Mouse (Mus musculus) E14TG2a.4 (cell line): ENCODE results near the gene Cox15.

ENCODE experiments used
- H3K27me3 ChIP-seq: 2 replicates; pipeline ENCODE4 v1.6.1; 2014; ENCODE audit warnings: low read length, control low read depth; ENCODE audit not compliant: insufficient read depth
- H3K36me3 ChIP-seq: 2 replicates; pipeline ENCODE4 v1.6.1; 2014; ENCODE audit warnings: low read length, control low read depth; ENCODE audit not compliant: insufficient read depth
- H3K4me1 ChIP-seq: replicated peaks from 2 replicates; pipeline ENCODE4 v1.6.1; 2014; ENCODE audit warnings: low read depth, low read length, control low read depth
- H3K4me3 ChIP-seq: replicated peaks from 2 replicates; pipeline ENCODE4 v1.5.1; 2014; ENCODE audit warnings: mild to moderate bottlenecking, low read length
- H3K9me3 ChIP-seq: 2 replicates; pipeline ENCODE4 v1.6.1; 2014; ENCODE audit warnings: low read length, control low read depth
- CTCF ChIP-seq: conservative IDR thresholded peaks from 2 replicates; pipeline ENCODE4 v1.5.1; 2014; ENCODE audit warnings: low read length
- NANOG ChIP-seq: IDR thresholded peaks from 2 replicates; pipeline ENCODE4 v1.6.1; 2014; ENCODE audit warnings: borderline replicate concordance, low read length, mixed read lengths
- POU5F1 ChIP-seq: IDR thresholded peaks from 2 replicates; pipeline ENCODE4 v1.6.1; 2014; ENCODE audit warnings: low read length, borderline replicate concordance

Cox15 gene

DNA sequence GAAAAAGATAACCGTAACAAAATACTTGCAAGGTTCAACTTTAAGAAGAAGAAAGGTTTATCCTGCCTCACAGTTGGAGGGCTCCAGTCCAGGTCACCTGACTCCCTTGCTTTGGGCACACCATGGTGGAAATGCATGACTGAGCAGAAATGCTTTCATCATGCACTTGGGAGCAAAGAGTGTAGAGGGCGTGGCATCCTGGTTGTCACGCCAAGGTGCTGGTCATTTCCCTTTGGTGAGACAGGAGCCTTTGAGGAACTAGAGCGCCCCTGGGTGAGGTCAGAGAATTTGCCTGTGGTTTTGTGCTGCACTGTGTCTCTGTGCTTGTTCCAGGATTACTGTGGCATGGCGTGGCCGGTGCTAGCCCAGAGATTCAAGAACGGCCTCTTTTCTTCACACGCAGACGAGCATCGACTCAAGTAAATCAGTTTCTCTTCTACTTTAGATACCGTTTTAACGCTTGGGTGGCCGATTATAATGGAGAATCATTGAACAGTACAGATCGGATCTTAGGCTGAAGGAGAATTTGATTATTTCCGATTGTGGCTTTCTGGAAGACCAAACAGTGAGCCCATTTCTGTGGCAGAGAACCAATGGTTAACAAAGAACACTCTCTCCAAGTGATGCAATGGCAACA, 26.2 kb downstream of the Cox15 start:
- Histone ChIP-seq H3K9me3 (no peaks in the 10 kb centered on the region), H3K36me3 (peaks cover 19% of the 10 kb centered on the region), H3K4me3 (no peak overlapping the region), H3K27me3 (no peaks in the 10 kb centered on the region), H3K4me1 (peaks cover 53% of the 10 kb centered on the region)
- TF ChIP-seq POU5F1 (no peak), NANOG (no peak), CTCF (no peak)

DNA sequence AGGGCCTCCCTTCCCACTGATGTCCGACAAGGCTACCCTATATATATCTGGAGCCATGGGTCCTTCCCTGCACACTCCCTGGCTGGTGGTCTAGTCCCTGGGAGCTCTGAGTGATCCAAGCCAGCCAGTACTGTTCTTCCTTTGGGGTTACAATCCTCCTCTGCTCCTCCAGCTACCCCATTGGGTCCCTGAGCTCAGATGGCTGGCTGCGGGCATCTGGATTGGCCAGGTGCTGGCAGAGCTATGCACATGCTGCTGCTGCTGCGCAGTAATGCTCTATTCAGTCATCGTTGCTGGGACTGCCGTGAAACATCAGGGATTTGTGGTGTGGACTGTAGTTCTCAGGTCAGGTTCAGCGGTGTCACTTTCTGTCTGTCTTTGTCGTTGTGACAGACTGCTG, 28.0 kb downstream of the Cox15 start:
- no peaks in the 10 kb centered on the region for H3K27me3 ChIP-seq
- H3K36me3 ChIP-seq, result peaks cover 23% of the 10 kb centered on the region
- peaks cover 46% of the 10 kb centered on the region for H3K4me1 ChIP-seq
- H3K9me3 ChIP-seq, result no peaks in the 10 kb centered on the region
- TF ChIP-seq CTCF (no peak), POU5F1 (no peak), NANOG (no peak)
- H3K4me3 ChIP-seq, result peak overlapping the region; percentile 35; the same call in 1 of the 2 replicates

DNA sequence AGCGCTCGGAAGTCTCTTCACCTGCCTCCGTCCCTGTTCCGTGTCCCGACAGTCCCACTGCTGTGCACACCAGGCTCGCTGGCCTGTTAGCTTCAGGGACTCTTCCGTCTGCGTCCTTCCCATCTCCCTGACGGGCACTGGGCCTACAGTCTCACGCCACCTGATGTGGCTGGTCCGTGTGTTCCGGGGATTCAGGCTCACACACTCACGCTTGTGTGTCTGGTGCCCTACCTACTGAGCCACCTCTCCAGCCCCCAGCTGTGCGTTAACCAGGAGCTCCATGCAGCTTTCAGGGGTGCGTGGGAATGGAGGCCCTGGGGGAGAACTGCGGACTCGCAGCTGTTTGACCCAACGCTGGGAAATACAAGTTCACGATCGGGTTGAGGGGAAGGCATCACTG, 28.6 kb downstream of the Cox15 start:
- Histone ChIP-seq H3K9me3 (no peaks in the 10 kb centered on the region), H3K36me3 (peaks cover 23% of the 10 kb centered on the region), H3K27me3 (no peaks in the 10 kb centered on the region), H3K4me3 (no peak overlapping the region), H3K4me1 (peaks cover 40% of the 10 kb centered on the region)
- TF ChIP-seq NANOG, result no peak
- TF ChIP-seq POU5F1, result no peak
- no peak for TF ChIP-seq CTCF

- Histone ChIP-seq H3K4me1 (peaks cover 34% of the 10 kb centered on the region), H3K36me3 (peaks cover 23% of the 10 kb centered on the region), H3K27me3 (no peaks in the 10 kb centered on the region), H3K4me3 (no peak overlapping the region), H3K9me3 (no peaks in the 10 kb centered on the region)
- TF ChIP-seq POU5F1 (no peak), CTCF (no peak), NANOG (no peak)
Measured at GRCm38 (mm10) chr19:43723501-43723900, 29.3 kb downstream of the Cox15 start.

- TF ChIP-seq NANOG, result no peak
- no peak for TF ChIP-seq CTCF
- TF ChIP-seq POU5F1, result no peak
- Histone ChIP-seq H3K36me3 (peaks cover 23% of the 10 kb centered on the region), H3K9me3 (no peaks in the 10 kb centered on the region)
Measured at GRCm38 (mm10) chr19:43722891-43723290, 29.9 kb downstream of the Cox15 start.

GRCm38 (mm10) chr19:43720061-43720460, 32.7 kb downstream of the Cox15 start:
- Histone ChIP-seq H3K9me3 (no peaks in the 10 kb centered on the region), H3K4me3 (no peak overlapping the region), H3K27me3 (no peaks in the 10 kb centered on the region), H3K4me1 (peaks cover 13% of the 10 kb centered on the region), H3K36me3 (peaks cover 20% of the 10 kb centered on the region)
- TF ChIP-seq POU5F1 (no peak), CTCF (no peak), NANOG (no peak)

More at GRCm38 (mm10) chr19:43722891-43723290, 29.9 kb downstream of the Cox15 start:
- no peaks in the 10 kb centered on the region for H3K27me3 ChIP-seq
- peaks cover 28% of the 10 kb centered on the region for H3K4me1 ChIP-seq
- H3K4me3 ChIP-seq, result no peak overlapping the region

GRCm38 (mm10) chr19:43711971-43712370, 40.8 kb downstream of the Cox15 start:
- H3K36me3 ChIP-seq, result 0 out of 2 replicates have a peak, but pooled peaks cover 3% of the 10 kb centered on the region
- H3K4me1 ChIP-seq, result peaks cover 16% of the 10 kb centered on the region
- TF ChIP-seq NANOG, result no peak
- no peak for TF ChIP-seq POU5F1
- no peak for TF ChIP-seq CTCF
- H3K27me3 ChIP-seq, result no peaks in the 10 kb centered on the region
- no peaks in the 10 kb centered on the region for H3K9me3 ChIP-seq
- H3K4me3 ChIP-seq, result no peak overlapping the region

- H3K9me3 ChIP-seq, result no peaks in the 10 kb centered on the region
- TF ChIP-seq NANOG, result no peak
- TF ChIP-seq POU5F1, result no peak
- no peak for TF ChIP-seq CTCF
Measured at GRCm38 (mm10) chr19:43711159-43711916, 41.5 kb downstream of the Cox15 start.

More at GRCm38 (mm10) chr19:43711159-43711916, 41.5 kb downstream of the Cox15 start:
- peak overlapping the region; percentile 41; the same call in 1 of the 2 replicates for H3K4me3 ChIP-seq
- H3K4me1 ChIP-seq, result peaks cover 16% of the 10 kb centered on the region
- H3K27me3 ChIP-seq, result no peaks in the 10 kb centered on the region
- 0 out of 2 replicates have a peak, but pooled peaks cover 5% of the 10 kb centered on the region for H3K36me3 ChIP-seq
